Mouse (Mus musculus): ENCODE measurements at regions not wholly inside any gene's neighbourhood (a gene's known extent, or its start where the extent isn't known, plus 50 kb on each side); places are given as distances from the start of the nearest gene placed in this dataset.

DNA sequence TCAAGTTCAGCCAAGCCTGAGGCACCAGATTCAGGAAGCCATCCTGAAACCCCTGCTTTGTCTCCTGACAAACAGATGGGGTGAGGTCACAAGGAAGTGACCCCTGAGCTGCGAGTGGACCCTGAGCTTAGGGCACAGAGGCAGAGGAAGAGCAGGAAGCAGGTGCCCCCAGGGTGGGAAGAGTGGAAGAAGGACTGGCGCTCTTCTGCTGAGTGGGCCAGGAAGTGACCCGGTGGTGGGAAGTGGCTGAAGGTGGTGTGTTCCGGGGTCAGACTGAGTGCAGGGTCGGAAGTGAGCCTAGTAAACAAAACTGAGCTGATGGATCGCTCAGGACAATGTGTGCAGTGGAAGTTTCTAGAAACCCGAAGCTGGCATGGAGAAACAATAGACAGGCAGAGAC lies 57.2 kb upstream of the Unc5b start:
- peak; percentile 63 for DNase-seq

DNA sequence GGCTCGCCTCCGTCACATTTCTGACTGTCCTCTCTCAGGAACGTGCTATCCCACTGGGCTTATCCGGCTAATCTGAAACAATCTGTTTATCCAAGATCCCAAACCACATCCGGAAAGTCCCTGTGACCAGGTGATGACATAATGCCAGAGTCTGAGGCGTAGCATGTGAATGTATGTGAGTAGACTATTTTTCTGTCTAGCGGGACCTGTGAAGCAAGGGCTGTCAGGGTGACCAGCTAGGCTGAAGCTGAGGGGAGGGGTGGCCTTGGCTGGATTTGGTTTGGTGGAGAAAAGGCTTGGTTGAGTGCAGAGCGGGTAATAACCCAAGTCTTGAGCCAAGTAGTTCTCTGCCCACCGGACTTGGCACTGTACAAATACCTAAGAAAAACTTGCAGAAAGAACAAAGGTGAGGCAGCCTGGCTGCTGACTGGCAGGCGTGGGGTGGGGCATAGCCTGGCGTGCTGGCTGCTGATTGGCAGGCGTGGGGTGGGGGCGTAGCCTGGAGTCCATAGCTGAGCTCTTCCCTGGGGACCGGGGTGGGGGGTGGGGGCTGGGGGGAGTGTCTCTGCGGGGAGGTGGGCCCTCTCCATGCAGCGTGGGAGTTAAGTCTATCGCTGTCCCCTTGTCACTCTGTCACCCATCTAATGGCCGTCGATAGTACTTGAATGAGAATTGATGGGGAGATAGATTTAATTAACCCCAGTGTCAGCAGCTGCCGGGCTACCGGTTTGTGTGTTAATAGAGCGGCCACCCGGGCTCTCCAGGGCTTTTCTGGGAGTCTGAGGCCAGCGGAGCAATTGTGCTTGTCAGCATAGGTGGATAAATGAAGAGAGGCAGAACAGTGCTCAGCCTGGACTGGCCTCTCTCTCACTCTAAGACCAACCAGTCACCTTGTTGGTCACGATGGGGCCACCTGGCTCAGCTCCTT lies 54.2 kb upstream of the Unc5b start:
- DNase-seq, result no peak

GRCm38 (mm10) chr10:60884806-60885205 lies 53.4 kb upstream of the Unc5b start:
- DNase-seq, result no peak

Small RNA genes in the stretch of these regions (microRNA-seq; reads per million reads assigned to microRNA genes)
- gene Mir466j, result 0 reads per million in 2 experiments
- 0 reads per million in 2 experiments for gene Mir6408

Data from adrenal gland, postnatal 14 days (tissue).